Mouse (Mus musculus) neural tube, embryonic 10.5 days (tissue): Measurements from ENCODE around the gene Apba1.

Experiments used
- DNase-seq: peaks from one replicate; pipeline ENCODE4 v3.0.0-alpha.2; 2017; ENCODE audit warnings: low spot score; ENCODE audit errors: extremely low spot score

The Apba1 gene

DNA sequence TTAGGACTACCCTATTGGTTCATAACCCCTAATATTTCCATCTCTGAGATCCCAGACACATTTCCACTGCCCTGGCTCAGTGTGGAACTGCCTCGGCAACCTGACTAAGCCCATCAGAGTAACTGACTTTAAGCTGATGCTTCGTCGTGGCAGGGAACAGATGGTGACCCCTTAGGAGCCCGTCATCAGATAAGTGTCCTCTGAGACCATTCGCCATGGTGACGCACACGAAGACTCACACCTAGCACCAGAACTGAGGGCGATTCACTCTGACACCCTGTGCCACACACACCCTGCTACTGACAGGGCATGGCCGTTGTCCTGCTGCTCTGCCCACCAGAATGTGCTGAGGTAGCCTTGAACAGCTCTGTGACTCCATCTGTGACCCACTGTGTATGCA, 166.1 kb downstream of the Apba1 start:
- DNase-seq: no peak

DNA sequence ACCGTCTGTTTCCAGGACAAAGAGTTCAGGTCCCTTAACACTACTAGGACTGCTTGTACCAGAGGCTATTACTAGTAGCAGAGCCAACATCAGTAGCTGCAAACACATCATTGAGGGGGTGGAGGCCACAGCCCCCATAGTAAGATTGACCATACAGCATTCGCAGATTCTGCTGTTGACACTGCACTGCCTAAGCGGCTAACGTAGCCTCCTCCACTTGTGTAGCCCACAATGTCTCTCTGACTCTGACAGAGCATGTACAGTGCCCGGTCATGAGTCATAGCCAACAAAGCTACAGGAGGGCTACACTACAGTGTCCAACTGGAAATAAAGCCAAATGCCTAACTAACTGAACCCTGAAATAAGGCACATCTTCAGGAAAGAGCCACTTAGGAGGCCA, 166.9 kb downstream of the Apba1 start:
- no peak for DNase-seq

DNA sequence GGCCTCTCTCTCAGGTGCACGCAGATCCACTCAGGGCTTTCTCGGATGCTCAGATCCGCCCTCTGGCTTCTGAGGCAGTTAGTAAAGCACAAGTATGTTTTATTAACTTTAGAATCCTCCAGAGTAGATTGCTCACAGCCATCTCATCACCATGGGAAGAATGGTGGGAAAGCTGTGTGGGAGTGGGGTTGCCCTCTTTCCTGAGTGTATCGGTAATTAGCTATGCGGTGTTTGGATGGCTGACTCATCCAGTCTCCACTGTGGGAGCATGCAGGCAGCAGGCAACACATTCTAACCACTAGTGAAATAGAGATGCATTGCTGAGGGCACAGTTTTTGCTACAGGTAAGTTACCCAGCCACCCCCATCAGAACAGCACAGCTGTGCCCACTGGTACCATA, 172.1 kb downstream of the Apba1 start:
- no peak for DNase-seq

DNA sequence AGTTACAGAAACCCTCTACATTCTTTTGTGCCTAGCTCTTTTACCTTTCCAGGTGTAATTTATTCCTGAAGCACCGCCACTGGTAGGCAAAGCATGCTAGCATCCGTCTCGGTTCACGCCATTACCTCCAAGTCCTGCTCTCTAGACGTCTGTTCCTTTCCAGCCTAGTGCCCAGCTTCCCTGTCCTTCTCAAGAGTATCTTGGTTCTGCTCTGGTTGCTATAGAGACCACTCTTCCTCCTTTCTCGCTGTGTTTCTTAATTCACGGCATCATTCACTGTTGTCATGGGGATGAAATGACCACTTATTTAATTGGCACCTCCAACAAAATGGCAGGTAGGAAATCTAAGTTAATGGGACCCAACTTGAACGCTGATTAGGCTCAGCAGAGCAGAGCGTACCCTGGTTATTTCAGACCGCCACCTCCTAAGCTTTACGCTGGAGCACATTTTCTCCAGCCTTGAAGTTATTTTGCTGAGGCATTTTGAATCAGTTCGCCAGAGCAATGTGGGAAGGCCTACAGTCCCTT, 182.8 kb downstream of the Apba1 start:
- no peak for DNase-seq

DNA sequence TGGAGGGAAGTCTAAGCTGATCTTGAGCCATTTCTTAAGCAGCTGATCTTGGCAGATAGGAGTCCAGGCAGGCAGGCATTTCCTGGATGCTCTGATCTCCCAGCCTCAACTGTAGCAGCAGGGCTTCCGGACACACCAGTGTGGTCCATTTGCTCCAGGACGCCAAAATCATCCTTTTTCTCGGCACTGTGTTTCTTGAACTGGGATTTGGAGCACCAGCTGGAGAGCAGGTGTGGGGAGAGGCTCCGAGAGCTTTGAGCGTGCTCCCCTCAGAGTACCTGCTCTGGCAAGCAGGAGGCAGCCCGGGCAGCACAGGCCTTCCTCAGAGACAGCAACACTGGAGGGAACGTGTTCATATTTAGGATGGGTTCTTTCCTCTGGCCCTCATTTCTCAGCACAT, 184.2 kb downstream of the Apba1 start:
- DNase-seq: no peak

DNA sequence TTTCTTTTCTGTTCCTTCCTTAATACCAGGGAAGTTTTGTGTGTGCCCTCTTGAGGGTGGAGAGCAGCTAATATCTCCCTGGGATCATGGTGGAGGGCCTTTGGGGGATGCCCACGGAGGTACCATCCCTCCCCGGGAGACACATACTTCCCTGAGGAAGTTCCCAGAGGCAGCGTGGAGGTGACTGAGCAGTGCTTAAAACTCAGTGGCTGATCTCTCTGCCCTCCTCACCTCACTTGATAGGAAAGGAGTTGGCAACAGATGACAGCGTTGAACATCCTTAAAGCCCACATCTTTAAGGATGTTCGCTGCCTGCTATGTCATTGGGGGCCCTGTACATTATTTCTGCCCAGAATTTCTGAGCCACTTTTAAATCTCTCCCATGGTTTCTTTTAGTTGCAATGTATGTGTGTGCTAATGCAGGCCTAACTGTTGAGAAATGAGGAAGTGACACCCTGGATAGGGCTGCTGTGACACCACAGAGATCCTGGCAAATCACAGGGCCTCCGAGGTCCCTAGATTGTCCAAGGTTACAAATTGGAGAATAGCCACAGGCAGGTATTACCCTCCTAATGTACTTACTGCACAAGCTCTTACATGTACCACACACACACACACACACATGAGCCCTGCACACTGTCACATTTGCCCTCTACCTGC, 187.5 kb downstream of the Apba1 start:
- DNase-seq: no peak

DNA sequence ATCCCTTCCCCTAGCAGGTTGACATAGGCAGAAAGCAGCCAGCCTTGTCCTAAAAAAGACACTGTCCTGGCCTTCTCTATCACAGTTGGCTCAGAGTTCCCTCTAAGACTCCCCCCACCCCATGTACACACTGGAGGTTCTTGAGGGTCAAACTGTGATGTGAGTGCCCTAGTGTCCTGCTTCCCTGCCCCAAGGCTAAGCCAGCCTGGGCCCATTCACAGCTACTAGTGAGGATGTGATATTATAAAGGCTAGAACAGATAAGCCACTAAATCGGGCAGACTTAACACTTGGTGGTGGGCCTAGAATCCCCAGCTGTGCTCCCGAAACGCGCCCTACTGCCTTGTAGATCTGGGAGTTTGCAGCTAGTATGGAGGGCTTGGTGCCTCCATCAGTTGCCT, 188.1 kb downstream of the Apba1 start:
- no peak for DNase-seq

DNA sequence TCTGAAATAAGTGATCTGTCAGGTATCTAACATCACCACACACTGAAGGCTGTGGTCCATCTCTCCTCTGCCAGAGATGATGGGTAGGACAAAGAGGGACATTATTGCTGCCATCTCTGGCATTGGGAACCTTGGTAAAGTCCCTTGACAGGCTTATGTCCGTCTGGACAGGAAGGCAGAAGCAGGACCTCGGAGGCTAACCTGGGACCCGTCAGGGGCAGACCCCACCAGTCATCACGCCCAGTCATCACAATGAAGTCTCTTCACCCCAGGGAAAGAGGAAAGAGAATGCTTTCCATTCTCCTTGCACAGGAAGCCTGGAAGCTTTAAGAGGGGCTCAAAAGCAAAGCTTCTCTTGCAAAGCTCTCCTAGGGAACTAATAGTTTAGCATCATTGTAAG, 189.2 kb downstream of the Apba1 start:
- DNase-seq: no peak

DNA sequence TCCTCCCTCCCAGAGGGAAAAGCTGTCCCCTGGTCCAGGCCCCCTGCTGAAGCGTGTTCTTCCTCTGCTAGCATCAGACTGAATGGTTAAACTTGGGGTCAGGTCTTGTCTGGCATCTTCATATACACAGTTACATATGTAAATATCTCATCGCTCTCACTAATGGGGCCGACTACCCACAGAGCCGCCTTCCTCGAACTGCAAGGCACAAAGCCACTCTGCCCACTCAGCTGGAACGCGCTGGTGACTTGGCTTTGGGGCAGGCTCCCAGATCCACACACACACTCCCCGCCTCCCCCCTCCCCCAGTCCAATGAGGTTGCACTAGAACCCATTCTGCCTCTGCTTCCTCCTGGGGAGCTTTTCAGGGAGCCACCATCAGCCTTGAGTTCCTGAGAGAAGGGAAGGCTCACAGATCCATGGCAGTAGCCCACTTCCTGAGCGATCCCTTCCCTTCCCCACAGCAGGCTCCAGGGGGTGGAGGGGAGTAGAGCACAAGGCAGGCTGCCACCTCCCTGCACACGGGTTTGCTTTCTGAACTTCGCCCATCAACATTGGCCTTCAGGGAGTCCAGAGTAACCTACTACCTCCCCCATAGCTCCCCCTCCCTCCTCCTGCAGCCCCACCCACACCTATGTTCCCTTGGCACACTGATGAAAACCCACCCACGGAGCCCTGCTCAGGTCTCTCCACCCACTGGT, 189.8 kb downstream of the Apba1 start:
- DNase-seq: no peak

DNA sequence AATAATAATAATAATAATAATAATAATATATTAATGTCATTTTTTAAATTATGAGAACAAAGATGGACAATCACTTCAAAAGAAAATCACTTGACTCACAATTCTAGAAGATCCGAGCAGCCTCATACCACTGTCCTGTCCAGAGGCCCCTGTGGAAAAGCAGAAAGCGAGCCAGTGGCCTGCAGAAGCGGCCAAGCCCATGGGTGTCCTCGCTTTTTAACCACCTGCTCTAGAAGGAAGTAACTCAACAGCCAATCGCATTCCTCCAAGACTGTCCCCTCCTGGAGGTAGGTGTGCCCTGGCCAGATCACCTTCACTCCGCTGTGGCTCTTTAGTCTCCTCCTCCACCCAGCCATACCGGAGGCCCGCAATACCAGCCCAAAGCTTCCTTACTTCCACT, 196.8 kb downstream of the Apba1 start:
- DNase-seq: no peak

DNA sequence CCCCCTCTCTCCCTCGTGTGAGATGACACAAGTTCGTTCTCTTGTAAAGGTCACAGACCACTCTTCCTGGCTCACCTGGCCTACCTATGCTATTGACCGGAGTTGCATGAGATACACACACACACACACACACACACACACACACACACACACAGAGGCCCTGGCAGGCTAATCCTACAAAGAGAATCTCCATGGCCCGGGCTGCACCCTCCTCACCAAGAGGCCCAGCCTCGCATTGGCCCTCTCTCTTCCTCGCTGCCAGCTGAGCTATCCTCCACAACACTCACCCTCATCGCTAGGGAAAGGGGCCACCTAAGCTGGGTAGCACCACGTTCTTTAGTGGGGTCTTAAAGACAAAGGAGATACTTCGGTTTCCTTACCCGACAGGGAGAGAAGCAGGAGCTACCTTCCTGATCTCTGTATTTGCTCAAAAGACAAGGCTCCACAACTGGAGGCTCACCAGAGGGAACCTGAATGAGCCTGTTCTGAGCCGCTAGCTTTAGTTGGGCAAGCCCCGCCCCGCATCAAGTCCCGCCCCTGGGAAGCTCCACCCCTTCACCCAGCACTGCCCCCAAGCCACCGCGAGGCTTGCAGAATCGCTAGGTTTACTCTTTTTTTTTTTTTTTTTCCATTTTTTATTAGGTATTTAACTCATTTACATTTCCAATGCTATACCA, 197.8 kb downstream of the Apba1 start:
- no peak for DNase-seq

DNA sequence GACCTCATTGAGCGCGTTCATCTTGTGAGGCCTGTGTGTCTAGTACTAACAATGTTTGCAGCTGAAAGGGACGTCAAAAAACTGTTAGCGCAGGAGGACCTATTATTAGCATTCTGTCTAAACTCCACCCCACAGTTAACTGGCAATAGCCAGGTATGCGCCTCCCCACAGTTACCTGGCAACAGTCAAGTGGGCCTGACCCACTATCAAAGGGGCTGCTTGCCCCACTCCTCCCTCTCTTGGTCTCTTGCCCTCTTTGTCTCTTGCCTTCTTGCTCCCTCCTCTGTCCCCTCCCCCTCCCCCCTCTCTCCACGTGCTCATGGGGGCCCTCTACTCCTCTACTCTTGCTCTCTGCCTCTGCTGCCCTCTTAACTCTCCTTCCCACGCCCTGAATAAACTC, 198.9 kb downstream of the Apba1 start:
- no peak for DNase-seq

DNA sequence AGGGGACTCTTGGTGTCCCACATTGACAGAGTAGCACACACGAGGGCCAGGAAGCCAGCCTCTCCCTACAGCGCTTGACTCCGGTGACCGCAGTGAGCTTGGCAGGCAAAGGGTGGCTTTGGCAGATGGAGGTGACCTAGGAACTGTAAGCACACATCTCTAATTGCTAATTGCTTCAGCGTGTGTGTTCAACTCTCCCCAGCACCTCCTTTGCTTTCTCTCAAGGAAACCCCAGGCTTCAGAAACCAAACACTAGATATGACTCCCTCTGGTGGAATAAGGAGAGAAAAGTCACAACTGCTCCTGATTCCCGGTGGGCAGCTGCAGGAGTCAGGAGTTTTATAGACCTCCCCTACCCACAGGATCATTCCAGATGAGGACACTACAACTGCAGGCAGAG, 200.2 kb downstream of the Apba1 start:
- DNase-seq: no peak

DNA sequence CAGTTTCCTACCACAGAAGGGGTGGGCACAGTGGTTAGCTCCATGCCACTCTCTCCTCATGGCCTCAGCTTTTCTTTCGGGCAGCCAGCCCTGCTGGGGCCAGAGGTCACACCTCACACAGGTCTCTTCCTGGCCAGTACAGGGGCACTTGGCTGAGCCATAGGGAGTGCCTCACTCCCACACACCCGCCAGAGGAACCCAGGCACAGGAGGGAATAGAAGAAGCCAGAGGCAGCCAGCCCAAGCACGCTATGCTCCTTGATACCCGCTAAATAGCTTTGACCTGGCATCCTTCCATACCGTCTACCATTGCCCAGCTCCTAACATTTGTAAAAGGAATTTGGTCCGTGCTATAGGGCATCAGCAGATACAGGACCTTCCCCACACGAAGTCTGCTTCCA, 201.2 kb downstream of the Apba1 start:
- DNase-seq: no peak

DNA sequence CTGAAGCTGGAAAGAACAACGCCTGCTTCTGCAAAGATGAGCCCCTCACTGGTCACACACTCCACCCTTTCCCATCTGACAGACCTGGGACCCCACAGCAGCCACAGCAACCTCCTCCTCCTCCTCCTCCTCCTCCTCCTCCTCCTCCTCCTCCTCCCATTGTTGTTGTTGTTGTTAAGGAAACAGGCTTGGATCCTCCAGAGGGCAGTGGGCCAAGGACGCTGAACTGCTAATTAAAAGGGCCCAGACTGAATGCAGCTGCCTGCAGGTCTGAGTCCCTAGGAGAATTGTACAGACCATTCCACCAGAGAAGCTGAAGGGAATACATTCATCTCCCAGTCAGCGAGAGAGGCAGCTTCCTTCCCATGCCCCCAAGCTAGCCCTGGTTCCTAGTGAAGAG, 201.6 kb downstream of the Apba1 start:
- no peak for DNase-seq

DNA sequence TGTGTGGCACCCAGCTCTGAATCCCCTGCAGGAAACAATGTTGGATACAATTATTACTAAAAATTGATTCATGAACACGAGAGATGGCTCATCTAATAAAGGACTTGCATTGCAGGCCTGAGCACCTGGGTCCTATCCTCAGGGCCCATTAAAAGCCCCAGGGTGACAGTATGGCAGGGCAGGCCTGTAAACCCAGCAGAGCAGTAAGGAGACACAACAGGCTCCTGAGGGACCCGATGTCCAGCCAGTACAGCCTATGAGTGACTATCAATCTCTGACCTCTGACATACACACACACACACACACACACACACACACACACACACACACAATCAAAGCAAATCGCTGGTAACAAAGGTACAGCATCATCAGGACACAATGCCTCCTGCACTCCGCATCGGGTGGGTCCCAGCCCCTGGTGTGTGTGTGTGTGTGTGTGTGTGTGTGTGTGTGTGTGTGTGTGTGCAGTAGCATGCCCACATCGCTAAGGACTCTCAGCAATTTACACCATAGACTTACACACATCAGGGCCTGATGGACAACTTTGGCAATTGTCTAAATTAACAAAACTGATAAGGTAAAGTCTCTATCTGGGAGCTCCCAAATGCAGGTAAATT, 202.3 kb downstream of the Apba1 start:
- no peak for DNase-seq

DNA sequence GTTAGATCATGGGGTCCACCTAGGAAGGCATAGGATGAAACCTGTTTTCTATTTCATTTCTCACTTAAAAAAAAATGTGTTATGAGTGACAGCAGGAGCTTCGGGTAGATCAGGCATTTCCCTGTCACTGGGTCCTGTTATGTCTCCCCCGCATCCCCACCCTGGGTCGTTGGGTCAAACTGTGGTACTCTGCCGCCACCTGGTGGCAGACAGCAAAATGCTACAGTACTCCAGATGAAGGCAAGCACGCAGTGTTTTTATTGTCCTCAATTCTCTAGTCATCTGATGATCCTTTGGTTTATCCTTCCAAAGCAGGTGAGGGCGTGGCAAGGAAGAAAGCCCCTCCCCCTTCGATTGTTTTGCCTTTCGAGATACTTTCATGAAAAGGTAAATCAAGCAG, 202.8 kb downstream of the Apba1 start:
- peak; percentile 80 for DNase-seq

DNA sequence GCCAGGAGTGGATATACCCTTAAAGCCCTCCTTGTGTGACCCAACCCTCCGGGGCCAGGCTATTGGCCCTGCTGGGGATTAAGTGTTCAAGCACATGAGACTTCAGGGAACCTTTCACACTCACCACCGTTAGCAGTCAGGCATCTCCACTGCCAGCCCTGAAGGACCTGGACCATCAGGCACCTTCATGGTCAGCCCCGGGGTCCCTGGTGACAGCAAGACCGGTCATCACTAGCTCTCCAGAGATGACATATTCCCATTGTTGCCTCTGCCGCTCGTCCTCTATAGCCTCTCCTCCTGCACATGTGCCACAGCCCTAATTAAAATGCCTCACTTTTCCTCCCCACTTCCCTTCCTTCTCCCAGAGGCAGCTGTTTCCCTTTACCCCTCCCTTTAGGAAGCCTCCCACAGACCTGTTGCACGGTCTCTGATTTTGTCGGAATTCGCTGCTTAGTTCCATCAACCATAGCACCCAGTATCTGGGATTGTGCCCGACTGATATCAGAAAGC, 205.8 kb downstream of the Apba1 start:
- no peak for DNase-seq

DNA sequence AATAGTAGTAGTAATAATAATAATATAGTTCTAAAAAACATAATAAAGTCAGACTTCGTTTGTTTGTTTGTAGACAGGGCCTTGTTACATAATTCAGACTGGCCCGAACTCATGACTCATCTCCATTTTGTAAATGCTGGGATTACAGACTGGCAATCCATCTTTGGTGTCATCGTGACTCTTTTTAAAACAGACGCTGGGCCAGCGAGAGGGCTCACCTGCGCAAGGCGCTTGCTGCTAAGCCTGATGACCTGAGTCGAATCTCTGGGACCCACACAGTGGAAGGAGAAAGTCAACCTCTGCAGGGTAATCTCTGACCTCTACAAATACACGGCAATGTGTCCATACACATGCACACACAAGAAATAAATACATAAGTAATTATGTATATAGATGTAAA, 207.7 kb downstream of the Apba1 start:
- no peak for DNase-seq

DNA sequence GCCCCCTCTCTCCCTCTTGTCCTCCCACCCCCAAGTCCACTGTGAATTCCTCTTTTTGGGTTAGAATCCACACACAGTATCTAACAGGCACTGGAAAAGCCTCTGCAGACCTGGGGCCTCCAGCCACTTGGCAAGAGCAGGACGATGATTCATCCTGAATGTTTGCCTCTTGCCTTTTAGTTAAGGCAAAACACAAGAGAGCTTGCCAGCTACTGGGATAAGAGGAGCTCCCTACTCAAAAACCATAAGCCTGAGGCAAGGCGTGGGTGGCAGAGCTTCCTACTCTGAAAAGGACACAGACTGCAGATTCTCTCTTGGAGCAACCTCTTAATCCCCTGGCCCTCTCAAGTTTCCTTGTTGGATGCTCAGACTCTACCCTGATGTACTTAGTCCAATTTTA, 208.5 kb downstream of the Apba1 start:
- DNase-seq: no peak

DNA sequence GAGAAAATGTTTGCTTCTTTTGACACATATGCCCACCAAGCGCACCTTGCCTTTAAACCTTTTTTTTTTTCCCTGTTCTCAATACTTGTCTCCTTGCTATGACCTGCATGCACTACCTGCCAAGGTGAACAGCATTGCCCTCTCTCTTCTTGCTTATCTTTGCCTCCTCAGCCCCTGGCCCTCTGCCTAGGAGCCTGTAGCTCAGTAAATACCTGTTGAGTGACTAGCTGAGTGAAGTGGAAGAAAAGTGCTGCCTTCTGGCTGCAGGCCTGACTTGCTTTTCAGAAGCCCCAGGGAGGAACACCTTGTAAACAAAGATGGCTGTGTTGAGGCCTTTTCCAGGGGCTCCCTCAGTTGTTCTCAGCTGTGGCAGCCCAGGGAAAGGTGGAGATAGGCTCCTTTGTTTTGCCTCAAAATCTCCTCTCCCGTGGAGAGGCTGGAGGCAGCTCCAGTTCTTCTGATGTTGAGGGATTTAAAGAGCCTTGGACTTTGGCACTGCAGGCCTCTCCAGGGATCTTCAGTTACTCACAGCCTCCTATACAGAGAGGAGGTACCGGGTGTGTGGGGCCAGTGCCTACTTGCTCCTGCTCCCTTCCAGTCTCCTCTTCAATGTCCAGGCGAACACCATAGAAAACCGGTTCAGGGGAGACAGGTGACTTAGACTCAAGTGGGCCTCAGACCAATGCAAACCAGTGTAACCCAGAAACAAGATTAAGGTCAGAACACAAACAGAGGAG, 209.6 kb downstream of the Apba1 start:
- no peak for DNase-seq
